25 mouse cellular contexts compared by ENCODE assay signal in the genomic region with DNA sequence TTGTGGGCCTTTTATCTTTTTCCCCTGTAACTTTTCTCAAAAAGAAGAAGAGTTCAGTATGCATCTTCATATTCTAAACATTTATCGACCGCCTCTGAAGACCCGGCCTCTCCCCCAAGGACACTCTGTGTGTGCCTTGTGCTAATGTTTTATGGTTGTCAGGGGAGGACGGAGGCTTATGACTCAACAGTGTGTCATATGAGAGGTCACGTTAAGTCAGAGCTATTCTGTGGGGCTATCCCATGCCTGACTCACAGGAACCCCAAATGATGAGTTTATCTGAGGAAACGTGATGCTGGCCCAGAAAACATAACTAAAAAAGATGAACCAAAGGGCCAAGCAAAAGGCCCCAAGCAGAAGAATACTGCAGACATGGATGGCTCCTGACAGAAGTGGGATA. TPM values are rescaled to one million over a fixed set of nuclear protein-coding genes. Genes with fewer than 3 reads are reported as not detected.
DNase-seq lines count a peak whose midpoint lies in the region; ATAC-seq and TF ChIP-seq lines count a peak whose summit lies in the region.
"Had no signal": no experiment of that assay in that cellular context is flagged by ENCODE, and none has a peak within 500 bp of the region (broad histone marks: within the 10 kb centered on the region; RNA-seq: fewer than 3 reads in every experiment).

No protein-coding gene starts in this region.

- peak; percentile 88 for DNase-seq in 3T3-L1 (ENCODE audit: low read depth, low spot score)
- DNase-seq in CH12.LX (ENCODE audit: extremely low read depth), result no peak
- peak; percentile 47 for DNase-seq in adrenal gland, adult 8-10 months
- no peak for DNase-seq in forebrain, embryonic 11.5 days (ENCODE audit: low spot score)
- no peak for DNase-seq in kidney, adult 18-20 months
- DNase-seq in layer of hippocampus, adult 11-12 months (ENCODE audit: low spot score), result no peak
- DNase-seq: cerebellum, adult 9-10 months; gastrocnemius, postnatal 10 days; heart, adult 11 months; heart, postnatal 10 days; kidney, adult 8-10 months; kidney, postnatal 14 days; liver, postnatal 0 days; lung, postnatal 10 days had no signal

- peaks cover 7 to 8% of the 10 kb centered on the region in 2 experiments for H3K4me1 ChIP-seq in CH12.LX (ENCODE audit: control insufficient read depth in 1 of 2, insufficient read depth in 2 of 2)
- H3K4me1 ChIP-seq in intestine, embryonic 16.5 days (ENCODE audit: control insufficient read depth, insufficient read depth, low read length), result peaks cover 7% of the 10 kb centered on the region
- H3K4me1 ChIP-seq in forebrain, embryonic 11.5 days (replicated peaks; ENCODE audit: control insufficient read depth, insufficient read depth, low read length), result no peaks in the 10 kb centered on the region
- H3K4me1 ChIP-seq: embryonic facial prominence, embryonic 15.5 days had no signal

- 51% methylated on average over 6 of the region's 6 CpGs for WGBS in intestine, embryonic 16.5 days
- 86% methylated on average over 6 of the region's 6 CpGs for WGBS in forebrain, embryonic 11.5 days

- in situ Hi-C loops in CH12.LX (cut with MboI; ENCODE audit: low pct_ligation_motif_present, low pct_unique_long_range_greater_than_20kb, low sequenced_read_pairs), result no loop called here

- no peak overlapping the region for H3K9ac ChIP-seq in CH12.LX (ENCODE audit: insufficient read depth, low read depth)
- H3K9ac ChIP-seq in intestine, embryonic 16.5 days (ENCODE audit: low read depth, low read length), result no peak overlapping the region
- H3K9ac ChIP-seq in forebrain, embryonic 11.5 days (ENCODE audit: low read length), result no peak overlapping the region
- H3K9ac ChIP-seq: embryonic facial prominence, embryonic 15.5 days; heart, embryonic 12.5 days; limb, embryonic 12.5 days; liver, postnatal 0 days had no signal

- no peak for TF ChIP-seq CTCF in CH12.LX (conservative IDR thresholded peaks at IDR 0.05 in 1 of 2, IDR thresholded peaks at IDR 0.05 in 1 of 2; ENCODE audit: low read depth in 2 of 2, low read length in 2 of 2)

- H3K9me3 ChIP-seq in CH12.LX (replicated peaks; ENCODE audit: low read length), result no peaks in the 10 kb centered on the region
- no peaks in the 10 kb centered on the region for H3K9me3 ChIP-seq in intestine, embryonic 16.5 days (ENCODE audit: control insufficient read depth, low read length)
- H3K9me3 ChIP-seq in forebrain, embryonic 11.5 days (ENCODE audit: control insufficient read depth, low read length), result no peaks in the 10 kb centered on the region
- H3K9me3 ChIP-seq: embryonic facial prominence, embryonic 15.5 days; heart, embryonic 12.5 days; limb, embryonic 12.5 days had no signal

- H3K36me3 ChIP-seq in CH12.LX (replicated peaks in 1 of 2; ENCODE audit: control insufficient read depth in 1 of 2, insufficient read depth in 1 of 2, low read length in 1 of 2), result no peaks in the 10 kb centered on the region
- H3K36me3 ChIP-seq in intestine, embryonic 16.5 days (ENCODE audit: control insufficient read depth, insufficient read depth, low read length), result no peaks in the 10 kb centered on the region
- no peaks in the 10 kb centered on the region for H3K36me3 ChIP-seq in forebrain, embryonic 11.5 days (ENCODE audit: control insufficient read depth, insufficient read depth, low read length)
- H3K36me3 ChIP-seq: embryonic facial prominence, embryonic 15.5 days; heart, embryonic 12.5 days; limb, embryonic 12.5 days had no signal

- no peaks in the 10 kb centered on the region for H3K79me2 ChIP-seq in CH12.LX (replicated peaks; ENCODE audit: control insufficient read depth, extremely low read depth, insufficient read depth, poor library complexity, severe bottlenecking)

- H3K27ac ChIP-seq in CH12.LX (ENCODE audit: insufficient read depth, low read depth), result no peak overlapping the region
- no peak overlapping the region for H3K27ac ChIP-seq in intestine, embryonic 16.5 days (ENCODE audit: low read length)
- H3K27ac ChIP-seq in forebrain, embryonic 11.5 days (ENCODE audit: low read depth, low read length), result no peak overlapping the region
- H3K27ac ChIP-seq: embryonic facial prominence, embryonic 15.5 days; hindbrain, postnatal 0 days; limb, embryonic 12.5 days had no signal

- 0 out of 2 replicates have a peak, but pooled peaks have one; percentile 52 for ATAC-seq in intestine, embryonic 16.5 days
- ATAC-seq in forebrain, embryonic 11.5 days (replicated peaks; ENCODE audit: low FRiP score), result no peak
- ATAC-seq: CD4-positive, CD25-positive, alpha-beta regulatory T cell, adult 4 months; forebrain, embryonic 16.5 days; hindbrain, postnatal 0 days; liver, postnatal 0 days had no signal

- no peak overlapping the region for H3K4me2 ChIP-seq in CH12.LX (ENCODE audit: insufficient read depth, low read depth, poor library complexity, severe bottlenecking)
- no peak overlapping the region for H3K4me2 ChIP-seq in intestine, embryonic 16.5 days (ENCODE audit: low read depth, low read length)
- no peak overlapping the region for H3K4me2 ChIP-seq in forebrain, embryonic 11.5 days (ENCODE audit: low read depth, low read length, severe bottlenecking)
- H3K4me2 ChIP-seq: embryonic facial prominence, embryonic 15.5 days; heart, embryonic 12.5 days; limb, embryonic 12.5 days; liver, embryonic 11.5 days; midbrain, embryonic 11.5 days had no signal

- H3K27me3 ChIP-seq in CH12.LX (replicated peaks), result peaks cover 31% of the 10 kb centered on the region
- H3K27me3 ChIP-seq in intestine, embryonic 16.5 days (replicated peaks; ENCODE audit: control insufficient read depth, insufficient read depth, low read length), result no peaks in the 10 kb centered on the region
- H3K27me3 ChIP-seq in forebrain, embryonic 11.5 days (ENCODE audit: control insufficient read depth, insufficient read depth, low read length), result no peaks in the 10 kb centered on the region
- H3K27me3 ChIP-seq: embryonic facial prominence, embryonic 15.5 days; heart, embryonic 12.5 days; limb, embryonic 12.5 days had no signal

- dilution Hi-C loops in CH12.LX (cut with MboI; ENCODE audit: extremely low pct_ligation_motif_present, extremely low pct_unique_long_range_greater_than_20kb, low sequenced_read_pairs), result no loop called here

- TF ChIP-seq EP300 in CH12.LX (IDR thresholded peaks at IDR 0.05; ENCODE audit: low read length), result no peak

- no peak for TF ChIP-seq RAD21 in CH12.LX (IDR thresholded peaks at IDR 0.05; ENCODE audit: low read depth, low read length)

- no peak for TF ChIP-seq POLR2A in CH12.LX (IDR thresholded peaks at IDR 0.05; ENCODE audit: low read depth, low read length)

- no peak overlapping the region for H3K4me3 ChIP-seq in CH12.LX (replicated peaks in 1 of 3; ENCODE audit: low read depth in 2 of 3, low read length in 2 of 3, poor library complexity in 1 of 3)
- H3K4me3 ChIP-seq in intestine, embryonic 16.5 days (ENCODE audit: low read length), result no peak overlapping the region
- no peak overlapping the region for H3K4me3 ChIP-seq in forebrain, embryonic 11.5 days (ENCODE audit: low read depth, low read length)
- H3K4me3 ChIP-seq: embryonic facial prominence, embryonic 15.5 days; heart, embryonic 12.5 days; limb, embryonic 12.5 days had no signal

TF ChIP-seq in CH12.LX, 34 proteins besides CTCF, POLR2A, EP300 and RAD21:
- TF ChIP-seq TBP (conservative IDR thresholded peaks at IDR 0.05; ENCODE audit: low read depth, low read length) (no peak), BHLHE40 (IDR thresholded peaks at IDR 0.05; ENCODE audit: low read depth, low read length) (peak; percentile 35; the same call in 1 of the 2 replicates), UBTF (IDR thresholded peaks at IDR 0.05; ENCODE audit: low read depth, low read length) (no peak), ZNF384 (IDR thresholded peaks at IDR 0.05; ENCODE audit: low read depth, low read length) (no peak)

RNA-seq across cellular contexts. Expression of a gene that starts 31.0 kb away (rescaled TPM):
- total RNA-seq in CH12.LX (2012; rRNA removed) (not detected in 2 replicates), CH12.LX (2014; rRNA removed) (not detected in 2 replicates)
- polyA plus RNA-seq in CH12.LX (2012; ENCODE audit: insufficient read length, low read depth), result not detected in 2 replicates
- total RNA-seq in adrenal gland, adult 8-10 months (2022), result under 1 TPM in 3 of 4 experiments, not detected in 1; 0.19 to 0.32 (median 0.24) TPM
- 2.8 and 3.1 TPM in 2 replicates for polyA plus RNA-seq in intestine, embryonic 16.5 days (2015; fragmentation: Nextera tagmentation; extraction: Ambion mirVana)
- polyA plus RNA-seq in forebrain, embryonic 11.5 days (2014; fragmentation: Nextera tagmentation; extraction: Ambion mirVana), result 0.17 and 0.24 TPM in 2 replicates
- total RNA-seq: megakaryocyte progenitor cell, adult 5-6 weeks; neutrophil, adult 5-6 weeks had no signal
- polyA plus RNA-seq: CD4-positive, CD25-positive, alpha-beta regulatory T cell, adult 4 months; liver, postnatal 0 days had no signal

Comparison
In these comparisons a context has a peak if more than half of its experiments do, and no peak if none do; other contexts are left out.
1. DNase-seq: peak in 3T3-L1 (single experiment) and adrenal gland, adult 8-10 months (single experiment); none in CH12.LX (single experiment), forebrain, embryonic 11.5 days (single experiment), kidney, adult 18-20 months (single experiment) and layer of hippocampus, adult 11-12 months (single experiment).